Comparison of ENCODE assay signal across 8 mouse cellular contexts in genomic region chr4:43045659-43046302, GRCm38 (mm10). TPM values are rescaled to one million over a fixed set of nuclear protein-coding genes. Genes with fewer than 3 reads are reported as not detected.
A peak's percentile ranks its signal among the peaks of the same experiment; 100 is the strongest.
DNase-seq lines count a peak whose midpoint lies in the region; ATAC-seq and TF ChIP-seq lines count a peak whose summit lies in the region.

Gene Fam214b (minus strand): TSS chr4:43046220.

- H3K9ac ChIP-seq in embryonic facial prominence, embryonic 13.5 days = peak within 1 kb of the TSS; percentile 70
- peak within 1 kb of the TSS; percentile 50; the same call in 1 of the 2 replicates for H3K9ac ChIP-seq in limb, embryonic 12.5 days (replicated peaks)
- H3K9ac ChIP-seq in midbrain, embryonic 15.5 days = peak within 1 kb of the TSS; percentile 63

- peaks cover 19% of the 10 kb centered on the region for H3K4me1 ChIP-seq in embryonic facial prominence, embryonic 13.5 days
- peaks cover 3% of the 10 kb centered on the region for H3K4me1 ChIP-seq in kidney, adult 2 months (ENCODE audit: control insufficient read depth, insufficient read depth, low read length)
- H3K4me1 ChIP-seq in limb, embryonic 12.5 days (replicated peaks) = peaks cover 26% of the 10 kb centered on the region
- H3K4me1 ChIP-seq in midbrain, embryonic 15.5 days = peaks cover 35% of the 10 kb centered on the region
- peaks cover 24% of the 10 kb centered on the region for H3K4me1 ChIP-seq in spleen, adult 2 months (ENCODE audit: control insufficient read depth, insufficient read depth, insufficient read length)

- H3K27me3 ChIP-seq in embryonic facial prominence, embryonic 13.5 days = no peaks in the 10 kb centered on the region
- no peaks in the 10 kb centered on the region for H3K27me3 ChIP-seq in kidney, adult 2 months (replicated peaks; ENCODE audit: control insufficient read depth, insufficient read depth, low read length)
- H3K27me3 ChIP-seq in limb, embryonic 12.5 days = no peaks in the 10 kb centered on the region
- no peaks in the 10 kb centered on the region for H3K27me3 ChIP-seq in midbrain, embryonic 15.5 days (replicated peaks)
- H3K27me3 ChIP-seq in spleen, adult 2 months (ENCODE audit: control insufficient read depth, insufficient read depth, low read length) = no peaks in the 10 kb centered on the region

- no peaks in the 10 kb centered on the region for H3K9me3 ChIP-seq in embryonic facial prominence, embryonic 13.5 days
- H3K9me3 ChIP-seq in limb, embryonic 12.5 days = no peaks in the 10 kb centered on the region
- H3K9me3 ChIP-seq in midbrain, embryonic 15.5 days = no peaks in the 10 kb centered on the region

- WGBS in embryonic facial prominence, embryonic 13.5 days = 0% methylated on average over 33 of the region's 33 CpGs
- WGBS in kidney, adult 2 months = under 1% methylated on average over 33 of the region's 33 CpGs
- under 1% methylated on average over 33 of the region's 33 CpGs for WGBS in limb, embryonic 12.5 days
- under 1% methylated on average over 33 of the region's 33 CpGs for WGBS in midbrain, embryonic 15.5 days
- WGBS in spleen, adult 2 months = 1% methylated on average over 33 of the region's 33 CpGs

- no peaks in the 10 kb centered on the region for H3K36me3 ChIP-seq in embryonic facial prominence, embryonic 13.5 days
- no peaks in the 10 kb centered on the region for H3K36me3 ChIP-seq in kidney, adult 2 months (ENCODE audit: control insufficient read depth, insufficient read depth, low read length)
- H3K36me3 ChIP-seq in limb, embryonic 12.5 days = no peaks in the 10 kb centered on the region
- no peaks in the 10 kb centered on the region for H3K36me3 ChIP-seq in midbrain, embryonic 15.5 days (replicated peaks)
- no peaks in the 10 kb centered on the region for H3K36me3 ChIP-seq in spleen, adult 2 months (ENCODE audit: control insufficient read depth, insufficient read depth, low read length)

- no peak for TF ChIP-seq POLR2A in kidney, adult 2 months (IDR thresholded peaks at IDR 0.05; ENCODE audit: low read depth, low read length)
- no peak for TF ChIP-seq POLR2A in spleen, adult 2 months (IDR thresholded peaks at IDR 0.05; ENCODE audit: low read depth, low read length)

- TF ChIP-seq CTCF in kidney, adult 2 months (conservative IDR thresholded peaks at IDR 0.05; ENCODE audit: insufficient read depth, insufficient read length, low read depth, low read length) = no peak
- no peak for TF ChIP-seq CTCF in spleen, adult 2 months (IDR thresholded peaks at IDR 0.05; ENCODE audit: extremely low read depth, insufficient read depth, insufficient read length, insufficient replicate concordance)

- H3K4me2 ChIP-seq in embryonic facial prominence, embryonic 13.5 days = peak within 1 kb of the TSS; percentile 82
- H3K4me2 ChIP-seq in limb, embryonic 12.5 days = peak within 1 kb of the TSS; percentile 73
- peak within 1 kb of the TSS; percentile 81 for H3K4me2 ChIP-seq in midbrain, embryonic 15.5 days

- ATAC-seq in embryonic facial prominence, embryonic 13.5 days (ENCODE audit: insufficient number of reproducible peaks, insufficient read depth, low FRiP score, low TSS enrichment, low read depth) = peak; percentile 94
- peak; percentile 93 for ATAC-seq in limb, embryonic 12.5 days (ENCODE audit: insufficient number of reproducible peaks, insufficient read depth, low FRiP score, low TSS enrichment, low read depth)
- peak; percentile 89 for ATAC-seq in midbrain, embryonic 15.5 days (replicated peaks)

- H3K4me3 ChIP-seq in embryonic facial prominence, embryonic 13.5 days = peak within 1 kb of the TSS; percentile 60
- peak within 1 kb of the TSS; percentile 74 for H3K4me3 ChIP-seq in kidney, adult 2 months (ENCODE audit: insufficient read depth, low read depth, low read length)
- H3K4me3 ChIP-seq in limb, embryonic 12.5 days (replicated peaks) = peak within 1 kb of the TSS; percentile 49
- peak within 1 kb of the TSS; percentile 54 for H3K4me3 ChIP-seq in midbrain, embryonic 15.5 days
- peak within 1 kb of the TSS; percentile 73 for H3K4me3 ChIP-seq in spleen, adult 2 months (ENCODE audit: extremely low read depth, insufficient read depth, insufficient read length)

- H3K27ac ChIP-seq in embryonic facial prominence, embryonic 13.5 days = peak within 1 kb of the TSS; percentile 81
- peak within 1 kb of the TSS; percentile 85 for H3K27ac ChIP-seq in kidney, adult 2 months (ENCODE audit: insufficient read depth, low read depth, low read length)
- H3K27ac ChIP-seq in limb, embryonic 12.5 days = peak within 1 kb of the TSS; percentile 41
- peak within 1 kb of the TSS; percentile 90 for H3K27ac ChIP-seq in midbrain, embryonic 15.5 days
- peak within 1 kb of the TSS; percentile 80 for H3K27ac ChIP-seq in spleen, adult 2 months (ENCODE audit: insufficient read depth, low read length)

- peak; percentile 97 for DNase-seq in 3134 (ENCODE audit: extremely low read depth, insufficient read length, low spot score)
- peak; percentile 100 for DNase-seq in adrenal gland, postnatal 36 days
- peak; percentile 99 to 100 for DNase-seq in heart, adult 18-20 months
- peak; percentile 100 for DNase-seq in kidney, adult 2 months
- peak; percentile 80 to 92 for DNase-seq in spleen, adult 2 months (ENCODE audit: low read depth in 1 of 2, low spot score in 2 of 2)

RNA-seq across cellular contexts. Expression of gene Fam214b, which starts in this region (rescaled TPM):
- total RNA-seq in adrenal gland, postnatal 36 days (2021) = 10 to 100 TPM; 44.0 to 57.2 TPM
- polyA plus RNA-seq in embryonic facial prominence, embryonic 13.5 days (2015; fragmentation: Nextera tagmentation; extraction: Ambion mirVana) = 13.1 and 14.9 TPM in 2 replicates
- 10 to 100 TPM; 27.7 to 30.7 TPM for total RNA-seq in heart, adult 18-20 months (2021)
- 14.4 and 15.6 TPM in 2 replicates for polyA plus RNA-seq in kidney, adult 2 months (2012; rRNA removed)
- polyA plus RNA-seq in limb, embryonic 12.5 days (2016; fragmentation: Nextera tagmentation; extraction: Ambion mirVana) = 12.1 and 13.4 TPM in 2 replicates
- polyA plus RNA-seq in midbrain, embryonic 15.5 days (2015; fragmentation: Nextera tagmentation; extraction: Ambion mirVana) = 52.0 and 55.3 TPM in 2 replicates
- polyA plus RNA-seq in spleen, adult 2 months (2012; rRNA removed) = 21.1 and 28.2 TPM in 2 replicates

Comparison
In these comparisons a context has a peak if more than half of its experiments do, and no peak if none do; other contexts are left out.
1. Peak in every context shown above with its lines: DNase-seq, ATAC-seq, H3K4me3 ChIP-seq and H3K27ac ChIP-seq.